Mouse (Mus musculus): Measurements from ENCODE around the gene Lhb. TPM values are rescaled to one million over a fixed set of nuclear protein-coding genes. Genes with fewer than 3 reads are reported as not detected.
"Not testable (repeated sequence)": the region's sequence is repeated elsewhere in the genome, so short reads cannot be mapped to it uniquely, and the experiment has no call there.

Gene Lhb
- polyA plus RNA-seq (2012; rRNA removed), result not detected in 2 replicates

- DNase-seq (ENCODE audit: extremely low spot score in 1 of 2, low spot score in 1 of 2), result no peak
These were observed at the start of gene Lhb for GRCm38 (mm10) chr7:45420615-45420919. TSS of gene Lhb (plus strand) at chr7:45420820.

- no peak for DNase-seq (ENCODE audit: extremely low spot score in 1 of 2, low spot score in 1 of 2)
These were observed 48.2 kb upstream of the Lhb start for GRCm38 (mm10) chr7:45372371-45372770.

- DNase-seq (ENCODE audit: extremely low spot score in 1 of 2, low spot score in 1 of 2), result no peak
These were observed 46.0 kb upstream of the Lhb start for GRCm38 (mm10) chr7:45374620-45375019.

GRCm38 (mm10) chr7:45376057-45376456, 44.6 kb upstream of the Lhb start:
- no peak for DNase-seq (ENCODE audit: extremely low spot score in 1 of 2, low spot score in 1 of 2)

- DNase-seq (ENCODE audit: extremely low spot score in 1 of 2, low spot score in 1 of 2), result no peak
These were observed 34.5 kb upstream of the Lhb start for GRCm38 (mm10) chr7:45386077-45386476.

- no peak for DNase-seq (ENCODE audit: extremely low spot score in 1 of 2, low spot score in 1 of 2)
These were observed 25.5 kb upstream of the Lhb start for GRCm38 (mm10) chr7:45395129-45395541.

- peak; percentile 100 for DNase-seq (ENCODE audit: extremely low spot score in 1 of 2, low spot score in 1 of 2)
These were observed 24.9 kb upstream of the Lhb start, which contains the start of gene Snrnp70 for GRCm38 (mm10) chr7:45395578-45396336. TSS of gene Snrnp70 (minus strand) at chr7:45395742.

GRCm38 (mm10) chr7:45396337-45396775, 24.3 kb upstream of the Lhb start:
- DNase-seq (ENCODE audit: extremely low spot score in 1 of 2, low spot score in 1 of 2), result not testable (repeated sequence)

- DNase-seq (ENCODE audit: extremely low spot score in 1 of 2, low spot score in 1 of 2), result no peak
These were observed 23.8 kb upstream of the Lhb start for GRCm38 (mm10) chr7:45396787-45397186.

- DNase-seq (ENCODE audit: extremely low spot score in 1 of 2, low spot score in 1 of 2), result no peak
These were observed 19.0 kb upstream of the Lhb start for GRCm38 (mm10) chr7:45401521-45402085.

- DNase-seq (ENCODE audit: extremely low spot score in 1 of 2, low spot score in 1 of 2), result peak in 1 of 2 experiments; percentile 59
These were observed 16.9 kb upstream of the Lhb start for GRCm38 (mm10) chr7:45403532-45404261.

GRCm38 (mm10) chr7:45405091-45406075, 15.2 kb upstream of the Lhb start, which contains the start of gene Kcna7:
TSS of gene Kcna7 (plus strand) at chr7:45405653.
- peak in 1 of 2 experiments; percentile 84 for DNase-seq (ENCODE audit: extremely low spot score in 1 of 2, low spot score in 1 of 2)

- no peak for DNase-seq (ENCODE audit: extremely low spot score in 1 of 2, low spot score in 1 of 2)
These were observed 14.2 kb upstream of the Lhb start for GRCm38 (mm10) chr7:45406157-45407156.

GRCm38 (mm10) chr7:45407836-45408235, 12.8 kb upstream of the Lhb start:
- DNase-seq (ENCODE audit: extremely low spot score in 1 of 2, low spot score in 1 of 2), result no peak

- DNase-seq (ENCODE audit: extremely low spot score in 1 of 2, low spot score in 1 of 2), result no peak
These were observed 12.3 kb upstream of the Lhb start for GRCm38 (mm10) chr7:45408351-45408750.

GRCm38 (mm10) chr7:45408949-45409348, 11.7 kb upstream of the Lhb start:
- DNase-seq (ENCODE audit: extremely low spot score in 1 of 2, low spot score in 1 of 2), result no peak

GRCm38 (mm10) chr7:45409497-45410163, 11.0 kb upstream of the Lhb start:
- DNase-seq (ENCODE audit: extremely low spot score in 1 of 2, low spot score in 1 of 2), result no peak

- DNase-seq (ENCODE audit: extremely low spot score in 1 of 2, low spot score in 1 of 2), result no peak
These were observed 8.2 kb upstream of the Lhb start for GRCm38 (mm10) chr7:45412421-45412820.

Data from frontal cortex, adult 2 months (tissue).